Mouse (Mus musculus) heart, adult 8-10 months (tissue): Measurements from ENCODE around the gene Guca2b. TPM values are rescaled to one million over a fixed set of nuclear protein-coding genes. Genes with fewer than 3 reads are reported as not detected.
"Not testable (repeated sequence)": the region's sequence is repeated elsewhere in the genome, so short reads cannot be mapped to it uniquely, and the experiment has no call there.

Experiments used
- DNase-seq: peaks from one replicate; pipeline ENCODE4 v3.0.0; 2022; ENCODE audit warnings: low spot score
- total RNA-seq, 4 experiments: library from RNA; stranded (reverse); gene quantifications; 2 replicates each; pipeline ENCODE4 v1.2.4; 2022

Gene Guca2b
- total RNA-seq, 4 experiments from 2014 or later = 0.49 to 0.75 TPM; not detected in 2

- no peak for DNase-seq
Measured at GRCm38 (mm10) chr4:119657011-119657410, 1.7 kb downstream of the Guca2b start.

- no peak for DNase-seq
Measured at GRCm38 (mm10) chr4:119642666-119643065, 16.1 kb downstream of the Guca2b start.

- DNase-seq = no peak
Measured at GRCm38 (mm10) chr4:119638656-119639055, 20.1 kb downstream of the Guca2b start.

GRCm38 (mm10) chr4:119637946-119638345 lies 20.8 kb downstream of the Guca2b start:
- DNase-seq = no peak

DNA sequence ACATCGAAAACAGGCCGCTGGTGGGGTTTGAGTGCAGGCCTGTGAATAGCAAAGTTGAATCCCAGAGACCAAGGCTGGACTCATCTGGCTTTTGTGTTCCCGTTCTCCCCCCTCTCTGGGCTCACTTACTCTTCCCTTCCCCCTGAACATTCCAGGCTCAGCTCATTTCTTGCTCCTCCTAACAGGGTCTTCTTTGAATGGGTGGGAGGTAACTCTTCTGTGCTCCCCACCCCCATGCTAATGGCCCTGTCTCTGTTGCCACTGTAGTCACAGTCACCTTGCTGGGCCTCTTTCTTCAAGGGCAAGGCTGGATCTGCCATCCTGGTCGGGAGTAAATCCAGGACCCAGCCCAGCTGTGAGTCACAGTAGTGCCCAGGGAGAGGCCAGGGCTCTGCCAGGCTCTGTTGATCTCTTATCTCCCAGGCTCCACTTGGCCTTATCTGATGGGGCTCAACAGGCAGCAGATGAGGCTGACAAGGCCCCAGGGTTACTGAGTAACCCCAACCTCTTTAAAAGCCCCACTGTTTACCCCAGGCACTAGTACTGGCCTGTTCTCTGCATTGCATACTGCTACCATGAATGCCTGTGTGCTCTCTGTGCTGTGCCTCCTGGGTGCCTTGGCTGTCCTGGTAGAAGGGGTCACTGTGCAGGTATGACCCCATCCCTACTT lies 21.4 kb downstream of the Guca2b start, which contains the start of gene Guca2a:
Guca2a (plus strand) TSS at position 529 of the 670 bp plus-strand sequence.
- DNase-seq = no peak

DNA sequence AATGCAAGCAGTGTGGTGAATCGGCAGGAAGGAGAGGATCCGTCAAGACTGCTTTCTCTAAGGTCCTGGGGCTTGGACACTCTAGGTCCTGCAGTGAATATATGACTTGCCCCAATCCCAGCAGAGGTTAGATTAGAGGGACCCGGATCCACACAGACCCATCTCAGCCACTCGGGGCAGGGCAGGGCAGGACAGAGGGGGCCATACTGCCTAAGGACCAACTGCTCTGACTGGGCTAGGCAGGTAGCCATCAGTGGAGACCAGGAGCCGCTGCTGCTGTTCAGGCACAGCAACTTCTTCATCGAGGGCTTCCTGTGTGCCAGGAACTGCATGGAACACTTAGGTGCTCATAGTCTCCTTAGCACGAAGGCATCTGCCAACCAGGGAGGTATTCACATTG lies 22.0 kb downstream of the Guca2b start:
- DNase-seq = no peak

GRCm38 (mm10) chr4:119635686-119636085 lies 23.1 kb downstream of the Guca2b start:
- no peak for DNase-seq

- no peak for DNase-seq
Measured at GRCm38 (mm10) chr4:119634908-119635660, 23.7 kb downstream of the Guca2b start.

- no peak for DNase-seq
Measured at GRCm38 (mm10) chr4:119633948-119634347, 24.8 kb downstream of the Guca2b start.

GRCm38 (mm10) chr4:119633342-119633741 lies 25.4 kb downstream of the Guca2b start:
- no peak for DNase-seq

GRCm38 (mm10) chr4:119632721-119633120 lies 26.0 kb downstream of the Guca2b start:
- no peak for DNase-seq

DNA sequence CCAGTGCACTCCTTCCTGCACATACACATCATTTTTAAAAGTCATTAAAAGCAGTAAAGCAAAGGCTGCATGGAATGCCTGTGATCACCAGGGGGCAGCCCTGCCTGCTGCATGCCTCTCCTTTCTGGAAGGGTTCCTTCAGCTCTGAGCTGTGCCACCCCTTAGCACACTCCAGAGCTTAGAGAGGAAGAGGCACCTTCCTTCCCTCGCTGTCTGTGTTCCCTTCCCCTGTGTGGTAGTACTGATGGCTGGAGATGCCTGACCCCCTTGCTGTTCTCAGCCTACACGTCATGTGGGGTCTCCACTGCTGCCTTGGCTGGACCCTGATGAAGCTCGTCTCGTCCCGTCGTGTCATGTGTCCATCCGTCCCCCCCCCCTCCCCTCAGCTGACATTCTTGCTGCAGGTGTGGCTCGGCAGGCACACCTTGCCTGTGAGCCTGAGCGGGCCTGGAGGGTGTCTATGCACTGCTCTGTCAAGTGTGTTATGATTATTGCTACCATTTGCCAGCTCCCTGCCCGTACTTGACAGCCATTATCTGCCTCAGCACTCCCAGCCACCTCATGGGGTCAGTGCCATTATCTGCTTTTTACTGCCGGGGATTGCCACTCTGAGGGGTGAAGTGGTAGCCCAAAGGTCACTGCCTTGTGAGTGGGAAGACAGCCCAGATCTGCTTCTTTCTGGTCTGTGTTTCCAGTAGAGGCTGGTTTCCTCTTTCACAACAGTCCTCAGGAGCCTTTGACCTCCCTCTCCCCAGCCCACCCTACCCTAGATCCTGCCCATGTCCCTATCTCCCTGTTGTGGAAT lies 27.4 kb downstream of the Guca2b start:
- no peak for DNase-seq

GRCm38 (mm10) chr4:119628363-119628762 lies 30.4 kb downstream of the Guca2b start:
- DNase-seq = not testable (repeated sequence)

- DNase-seq = no peak
Measured at GRCm38 (mm10) chr4:119627317-119627716, 31.4 kb downstream of the Guca2b start.

- DNase-seq = no peak
Measured at GRCm38 (mm10) chr4:119626876-119627275, 31.9 kb downstream of the Guca2b start.

- DNase-seq = no peak
Measured at GRCm38 (mm10) chr4:119626081-119626645, 32.6 kb downstream of the Guca2b start.

DNA sequence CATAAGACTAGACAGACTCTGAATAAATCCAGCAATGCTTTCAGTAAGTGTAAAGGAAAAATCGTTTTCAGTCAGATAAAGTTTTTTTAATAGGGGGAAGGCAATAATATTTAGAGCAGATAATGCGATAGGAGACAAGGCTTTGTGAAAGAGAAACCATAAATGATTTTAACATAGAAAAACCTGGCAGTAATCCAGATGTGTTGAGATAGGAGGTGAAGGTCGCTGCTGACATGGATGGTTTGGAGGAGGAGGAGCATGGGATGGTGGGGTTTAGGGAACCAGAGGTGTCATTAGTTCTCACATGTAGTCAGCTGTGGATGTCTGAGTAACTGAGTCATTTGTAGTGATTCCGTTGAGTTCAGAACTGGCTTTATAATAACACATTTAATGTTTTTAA lies 44.0 kb downstream of the Guca2b start:
- no peak for DNase-seq

GRCm38 (mm10) chr4:119614078-119614477 lies 44.7 kb downstream of the Guca2b start:
- no peak for DNase-seq

DNA sequence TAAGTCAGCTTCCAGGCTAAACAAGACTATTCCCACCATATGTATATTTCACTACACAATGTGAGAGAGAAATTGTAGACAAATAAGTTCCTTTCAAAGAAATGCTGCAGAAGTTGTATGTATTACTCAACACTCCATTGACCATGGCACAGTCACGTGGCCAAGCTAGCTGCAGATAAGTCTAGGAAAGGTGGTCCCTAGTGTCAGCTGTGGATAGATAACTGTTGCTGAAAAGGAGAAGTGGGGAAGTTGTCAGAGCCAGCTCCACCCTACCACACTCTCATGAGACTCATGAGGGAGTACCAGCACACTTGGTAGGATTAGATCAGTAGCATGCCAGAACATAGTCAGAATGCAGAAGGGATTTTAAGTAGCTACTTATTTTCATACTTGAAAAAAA lies 49.3 kb downstream of the Guca2b start:
- no peak for DNase-seq
